Mouse (Mus musculus): Measurements from ENCODE around the gene Tnfrsf13b. TPM values are rescaled to one million over a fixed set of nuclear protein-coding genes. Genes with fewer than 3 reads are reported as not detected.

Tnfrsf13b gene
- polyA plus RNA-seq, 1 experiment from 2014 or later, result 1.0 TPM

DNA sequence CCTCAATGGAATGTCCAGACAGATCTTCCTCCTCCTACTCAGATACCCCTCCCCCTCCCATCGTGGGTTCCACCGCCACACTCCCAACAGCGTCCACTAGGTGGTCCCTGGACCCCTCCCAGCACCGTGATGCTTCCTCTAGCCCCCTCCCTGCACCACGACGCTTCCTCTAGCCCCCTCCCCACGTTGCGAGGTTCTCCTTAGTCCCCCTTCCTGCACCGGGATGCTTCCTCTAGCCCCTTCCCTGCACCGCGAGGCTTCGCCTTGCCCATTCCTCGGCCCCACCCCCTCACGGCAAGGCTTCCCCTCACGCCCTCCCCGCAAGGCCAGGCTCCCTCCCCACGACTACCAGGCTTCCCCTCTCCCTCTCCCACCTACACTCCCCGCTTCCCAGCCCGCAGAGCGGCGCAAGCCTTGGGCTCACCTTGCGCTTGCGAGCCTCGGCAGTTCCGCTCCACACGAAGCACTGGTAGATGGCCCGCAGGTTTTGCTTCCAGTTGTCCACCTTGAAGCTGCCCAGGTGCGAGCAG is 47.8 kb downstream of the Tnfrsf13b start:
- peak; percentile 36 for ATAC-seq (replicated peaks; ENCODE audit: low FRiP score)
- Histone ChIP-seq H3K4me2 (ENCODE audit: low read depth, low read length, severe bottlenecking) (peak overlapping the region; percentile 62), H3K27me3 (ENCODE audit: control insufficient read depth, insufficient read depth, low read length) (no peaks in the 10 kb centered on the region), H3K9ac (ENCODE audit: low read length) (peak overlapping the region; percentile 89), H3K4me3 (ENCODE audit: low read depth, low read length) (peak overlapping the region; percentile 68), H3K27ac (ENCODE audit: low read depth, low read length) (peak overlapping the region; percentile 79), H3K36me3 (ENCODE audit: control insufficient read depth, insufficient read depth, low read length) (no peaks in the 10 kb centered on the region; the same call in 1 of the 2 replicates), H3K4me1 (replicated peaks; ENCODE audit: control insufficient read depth, insufficient read depth, low read length) (peaks cover 7% of the 10 kb centered on the region; the same call in 1 of the 2 replicates), H3K9me3 (ENCODE audit: control insufficient read depth, low read length) (no peaks in the 10 kb centered on the region)
- peak; percentile 89 for DNase-seq (ENCODE audit: low spot score)
- WGBS, result under 1% methylated on average over 28 of the region's 28 CpGs

DNA sequence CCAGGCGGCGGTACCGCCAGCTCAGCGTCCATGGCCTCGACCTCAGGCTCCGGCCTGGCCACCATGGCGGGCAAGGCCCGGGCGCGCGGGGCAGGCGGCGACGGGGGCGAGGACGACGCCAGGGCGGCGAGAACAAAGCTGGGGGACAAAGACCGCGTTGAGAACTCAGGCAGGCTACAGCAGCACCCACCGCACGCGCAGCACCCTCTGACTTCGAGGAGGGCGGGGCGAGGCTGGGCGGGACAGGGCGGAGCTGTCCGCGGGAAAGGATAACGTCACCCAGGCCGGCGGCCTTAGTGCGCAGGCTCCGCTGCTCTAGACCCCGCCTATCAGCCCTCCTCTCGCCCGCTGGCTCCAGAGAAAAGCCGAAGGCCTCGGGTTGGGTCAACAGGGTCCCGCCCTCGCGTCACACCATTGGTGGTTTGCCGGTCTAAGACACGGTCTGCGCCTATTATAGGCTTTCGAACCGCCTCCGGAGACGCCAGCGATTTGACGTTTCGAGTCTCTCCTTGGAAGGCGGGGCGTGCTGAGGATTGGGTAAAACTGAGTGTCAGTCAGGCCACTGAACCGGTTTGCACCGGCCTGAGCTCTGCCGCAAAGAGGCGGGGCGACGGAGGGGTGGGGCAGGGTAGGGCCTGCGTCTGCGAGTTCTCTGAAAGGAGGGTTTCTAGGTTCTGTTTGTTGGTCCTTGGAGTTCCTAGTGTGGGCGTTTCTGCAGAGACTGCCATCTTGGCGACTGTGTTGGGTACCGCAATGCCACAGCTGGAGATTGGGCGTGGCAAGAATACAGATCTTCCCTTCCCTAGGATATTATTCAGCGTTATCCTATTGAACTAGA is 48.5 kb downstream of the Tnfrsf13b start, which contains the start of gene Usp22:
Gene Usp22 (minus strand): TSS at position 235 of the 838 bp plus-strand sequence.
- ATAC-seq (replicated peaks; ENCODE audit: low FRiP score) (peak; percentile 98), DNase-seq (ENCODE audit: low spot score) (peak; percentile 99)
- under 1% methylated on average over 69 of the region's 69 CpGs for WGBS

DNA sequence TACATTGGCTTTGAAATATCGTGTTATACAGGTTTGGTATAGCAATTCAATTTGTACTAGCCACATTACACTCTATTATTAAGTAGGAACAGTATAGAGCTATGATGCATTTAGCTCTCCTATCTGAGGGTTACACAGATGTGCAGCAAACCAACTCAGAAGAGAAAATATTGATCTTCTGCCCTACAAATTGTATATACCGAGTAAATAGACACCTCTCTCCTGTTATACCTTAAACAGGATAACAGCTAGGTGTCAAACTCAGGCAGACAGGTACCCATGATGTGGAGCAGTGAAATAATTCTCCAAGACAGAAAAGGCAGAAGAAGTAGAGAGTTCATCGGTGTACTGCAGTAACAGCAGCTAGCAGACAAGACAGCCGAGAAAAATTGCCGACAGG is 49.2 kb downstream of the Tnfrsf13b start:
- no peak for DNase-seq (ENCODE audit: low spot score)
- Histone ChIP-seq H3K4me3 (ENCODE audit: low read depth, low read length) (no peak overlapping the region), H3K9me3 (ENCODE audit: control insufficient read depth, low read length) (no peaks in the 10 kb centered on the region), H3K27me3 (ENCODE audit: control insufficient read depth, insufficient read depth, low read length) (no peaks in the 10 kb centered on the region), H3K4me1 (replicated peaks; ENCODE audit: control insufficient read depth, insufficient read depth, low read length) (peaks cover 7% of the 10 kb centered on the region; the same call in 1 of the 2 replicates), H3K4me2 (ENCODE audit: low read depth, low read length, severe bottlenecking) (peak overlapping the region; percentile 37; the same call in 1 of the 2 replicates), H3K27ac (ENCODE audit: low read depth, low read length) (no peak overlapping the region), H3K9ac (ENCODE audit: low read length) (no peak overlapping the region), H3K36me3 (ENCODE audit: control insufficient read depth, insufficient read depth, low read length) (no peaks in the 10 kb centered on the region; the same call in 1 of the 2 replicates)
- no peak for ATAC-seq (replicated peaks; ENCODE audit: low FRiP score)
- WGBS, result 73% methylated on average over 5 of the region's 5 CpGs

More for the DNA sequence above, 48.5 kb downstream of the Tnfrsf13b start, which contains the start of gene Usp22:
- Histone ChIP-seq H3K9ac (ENCODE audit: low read length) (peak within 1 kb of the TSS; percentile 89), H3K4me1 (replicated peaks; ENCODE audit: control insufficient read depth, insufficient read depth, low read length) (peaks cover 7% of the 10 kb centered on the region; the same call in 1 of the 2 replicates), H3K27me3 (ENCODE audit: control insufficient read depth, insufficient read depth, low read length) (no peaks in the 10 kb centered on the region), H3K4me2 (ENCODE audit: low read depth, low read length, severe bottlenecking) (peak within 1 kb of the TSS; percentile 62), H3K27ac (ENCODE audit: low read depth, low read length) (peak within 1 kb of the TSS; percentile 79), H3K36me3 (ENCODE audit: control insufficient read depth, insufficient read depth, low read length) (no peaks in the 10 kb centered on the region; the same call in 1 of the 2 replicates), H3K4me3 (ENCODE audit: low read depth, low read length) (peak within 1 kb of the TSS; percentile 68), H3K9me3 (ENCODE audit: control insufficient read depth, low read length) (no peaks in the 10 kb centered on the region)

DNA sequence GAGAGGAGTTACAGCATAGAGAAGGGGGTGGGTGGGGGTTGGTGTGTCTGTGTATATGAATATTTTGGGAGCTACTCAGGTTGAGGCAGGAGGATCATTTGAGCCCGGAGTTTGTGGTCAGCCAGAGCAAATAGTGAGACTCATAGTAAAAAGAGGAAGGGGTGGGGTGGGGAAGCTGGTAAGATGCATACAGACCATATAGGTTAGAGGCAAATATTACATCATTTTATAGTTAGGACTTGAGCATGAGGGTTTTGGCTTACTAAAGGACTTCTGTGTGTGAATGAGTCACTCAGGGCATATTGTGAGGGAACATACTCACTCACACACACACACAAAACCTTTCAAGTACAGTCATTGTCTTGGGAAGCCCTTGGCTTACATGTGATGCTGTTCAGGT is 49.8 kb downstream of the Tnfrsf13b start:
- Histone ChIP-seq H3K9ac (ENCODE audit: low read length) (no peak overlapping the region), H3K4me3 (ENCODE audit: low read depth, low read length) (no peak overlapping the region), H3K27me3 (ENCODE audit: control insufficient read depth, insufficient read depth, low read length) (no peaks in the 10 kb centered on the region), H3K36me3 (ENCODE audit: control insufficient read depth, insufficient read depth, low read length) (no peaks in the 10 kb centered on the region), H3K4me1 (replicated peaks; ENCODE audit: control insufficient read depth, insufficient read depth, low read length) (peaks cover 7% of the 10 kb centered on the region; the same call in 1 of the 2 replicates), H3K9me3 (ENCODE audit: control insufficient read depth, low read length) (no peaks in the 10 kb centered on the region), H3K27ac (ENCODE audit: low read depth, low read length) (no peak overlapping the region), H3K4me2 (ENCODE audit: low read depth, low read length, severe bottlenecking) (no peak overlapping the region)
- DNase-seq (ENCODE audit: low spot score), result no peak
- 92% methylated on average over 1 of the region's 1 CpGs for WGBS
- ATAC-seq (replicated peaks; ENCODE audit: low FRiP score), result no peak

DNA sequence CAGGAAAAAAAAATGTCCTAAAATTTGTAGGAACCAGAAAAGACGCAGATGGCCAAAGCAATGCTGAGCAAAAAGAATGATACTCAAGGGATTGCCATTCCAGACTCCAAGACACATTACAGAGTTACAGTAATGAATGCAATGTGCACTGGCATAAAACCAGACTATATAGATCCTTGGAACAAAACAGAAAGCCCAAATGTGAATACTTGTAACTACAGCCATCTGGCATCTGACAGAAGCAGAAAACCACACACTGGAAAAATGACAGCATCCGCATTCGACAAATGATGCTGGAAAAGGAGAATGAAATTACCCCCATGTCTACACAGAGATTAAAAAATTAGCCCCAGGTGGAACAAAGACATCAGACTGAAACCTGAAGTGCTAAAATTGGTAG is 53.8 kb downstream of the Tnfrsf13b start:
- Histone ChIP-seq H3K4me2 (ENCODE audit: low read depth, low read length, severe bottlenecking) (no peak overlapping the region), H3K9me3 (ENCODE audit: control insufficient read depth, low read length) (no peaks in the 10 kb centered on the region), H3K27me3 (ENCODE audit: control insufficient read depth, insufficient read depth, low read length) (no peaks in the 10 kb centered on the region), H3K4me3 (ENCODE audit: low read depth, low read length) (no peak overlapping the region), H3K27ac (ENCODE audit: low read depth, low read length) (no peak overlapping the region), H3K36me3 (ENCODE audit: control insufficient read depth, insufficient read depth, low read length) (no peaks in the 10 kb centered on the region), H3K9ac (ENCODE audit: low read length) (no peak overlapping the region), H3K4me1 (replicated peaks; ENCODE audit: control insufficient read depth, insufficient read depth, low read length) (no peaks in the 10 kb centered on the region)
- DNase-seq (ENCODE audit: low spot score) (no peak), ATAC-seq (replicated peaks; ENCODE audit: low FRiP score) (no peak)
- WGBS, result 90% methylated on average over 3 of the region's 3 CpGs

DNA sequence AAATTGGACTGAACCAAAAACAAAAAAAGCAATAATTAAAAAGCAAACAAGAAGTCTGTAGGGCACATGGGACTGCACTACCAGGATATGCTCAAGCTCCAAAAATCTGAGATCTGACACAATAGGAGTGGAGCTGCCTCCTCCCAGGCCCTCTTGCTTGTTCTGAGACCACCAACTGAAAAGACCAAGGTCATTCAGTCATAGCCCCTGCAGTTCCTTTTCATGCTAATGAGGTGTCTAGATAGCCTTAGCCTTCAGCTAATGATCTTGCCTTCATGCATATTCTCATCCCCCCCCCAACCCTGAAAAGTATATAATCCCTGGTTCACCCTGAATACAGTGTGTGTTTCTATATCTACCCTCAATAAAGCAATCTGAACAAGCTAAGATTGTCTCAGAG is 55.1 kb downstream of the Tnfrsf13b start:
- H3K4me2 ChIP-seq (ENCODE audit: low read depth, low read length, severe bottlenecking), result no peak overlapping the region
- H3K9me3 ChIP-seq (ENCODE audit: control insufficient read depth, low read length), result no peaks in the 10 kb centered on the region
- H3K4me3 ChIP-seq (ENCODE audit: low read depth, low read length), result no peak overlapping the region
- no peak overlapping the region for H3K27ac ChIP-seq (ENCODE audit: low read depth, low read length)
- ATAC-seq (replicated peaks; ENCODE audit: low FRiP score), result no peak
- H3K4me1 ChIP-seq (replicated peaks; ENCODE audit: control insufficient read depth, insufficient read depth, low read length), result no peaks in the 10 kb centered on the region
- no peaks in the 10 kb centered on the region for H3K27me3 ChIP-seq (ENCODE audit: control insufficient read depth, insufficient read depth, low read length)
- no peak overlapping the region for H3K9ac ChIP-seq (ENCODE audit: low read length)
- H3K36me3 ChIP-seq (ENCODE audit: control insufficient read depth, insufficient read depth, low read length), result no peaks in the 10 kb centered on the region
- no peak for DNase-seq (ENCODE audit: low spot score)

DNA sequence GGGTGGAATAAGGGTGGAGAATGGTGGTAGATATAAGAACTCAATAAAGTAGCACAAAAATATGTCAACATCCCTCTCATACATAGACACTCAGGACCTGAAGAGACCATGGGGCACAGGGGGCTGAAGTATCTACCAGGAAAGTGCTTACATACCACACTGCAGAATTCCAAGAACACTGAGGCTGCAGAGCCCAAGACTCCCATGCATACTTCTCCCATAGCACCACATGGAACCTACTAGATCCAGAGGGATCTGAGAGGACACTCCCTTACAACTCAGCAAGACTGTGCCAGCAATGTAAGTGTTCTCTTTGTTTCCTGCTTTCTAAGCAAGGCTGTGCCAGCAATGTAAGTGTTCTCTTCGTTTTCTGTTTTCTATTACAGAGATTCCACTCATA is 57.3 kb downstream of the Tnfrsf13b start:
- no peaks in the 10 kb centered on the region for H3K9me3 ChIP-seq (ENCODE audit: control insufficient read depth, low read length)
- no peak for ATAC-seq (replicated peaks; ENCODE audit: low FRiP score)
- no peaks in the 10 kb centered on the region for H3K36me3 ChIP-seq (ENCODE audit: control insufficient read depth, insufficient read depth, low read length)
- 82% methylated on average over 1 of the region's 1 CpGs for WGBS
- no peaks in the 10 kb centered on the region for H3K27me3 ChIP-seq (ENCODE audit: control insufficient read depth, insufficient read depth, low read length)
- no peak overlapping the region for H3K27ac ChIP-seq (ENCODE audit: low read depth, low read length)
- no peak overlapping the region for H3K9ac ChIP-seq (ENCODE audit: low read length)
- no peaks in the 10 kb centered on the region for H3K4me1 ChIP-seq (replicated peaks; ENCODE audit: control insufficient read depth, insufficient read depth, low read length)
- H3K4me3 ChIP-seq (ENCODE audit: low read depth, low read length), result no peak overlapping the region
- DNase-seq (ENCODE audit: low spot score), result no peak
- H3K4me2 ChIP-seq (ENCODE audit: low read depth, low read length, severe bottlenecking), result no peak overlapping the region

DNA sequence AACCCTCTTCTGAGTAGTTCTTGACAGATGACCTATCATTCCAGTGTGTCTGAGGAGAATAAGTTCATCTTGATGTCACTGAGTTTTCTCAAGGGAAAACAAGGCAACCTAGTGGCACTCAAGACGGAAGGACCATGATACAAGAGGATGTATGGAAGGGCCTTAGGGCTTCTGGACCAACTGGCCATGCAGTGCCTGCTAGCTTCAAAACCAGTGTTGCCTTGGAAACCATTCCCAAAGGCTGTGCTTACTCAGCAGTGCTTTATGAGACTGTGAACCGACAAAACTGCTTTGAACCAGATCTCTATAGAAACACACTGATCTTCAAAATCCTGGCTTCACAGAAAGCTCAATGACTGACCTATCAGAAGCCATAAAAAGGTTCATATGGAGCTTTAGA is 64.2 kb downstream of the Tnfrsf13b start:
- no peak overlapping the region for H3K27ac ChIP-seq (ENCODE audit: low read depth, low read length)
- no peaks in the 10 kb centered on the region for H3K9me3 ChIP-seq (ENCODE audit: control insufficient read depth, low read length)
- no peaks in the 10 kb centered on the region for H3K36me3 ChIP-seq (ENCODE audit: control insufficient read depth, insufficient read depth, low read length)
- ATAC-seq (replicated peaks; ENCODE audit: low FRiP score) (no peak), DNase-seq (ENCODE audit: low spot score) (no peak)
- H3K9ac ChIP-seq (ENCODE audit: low read length), result no peak overlapping the region
- no peak overlapping the region for H3K4me3 ChIP-seq (ENCODE audit: low read depth, low read length)
- H3K4me2 ChIP-seq (ENCODE audit: low read depth, low read length, severe bottlenecking), result no peak overlapping the region
- 71% methylated on average over 2 of the region's 2 CpGs for WGBS
- H3K4me1 ChIP-seq (replicated peaks; ENCODE audit: control insufficient read depth, insufficient read depth, low read length), result no peaks in the 10 kb centered on the region
- H3K27me3 ChIP-seq (ENCODE audit: control insufficient read depth, insufficient read depth, low read length), result no peaks in the 10 kb centered on the region

All from forebrain, embryonic 11.5 days (tissue).